Mouse (Mus musculus) midbrain, postnatal 0 days (tissue): ENCODE measurements around the gene C130026I21Rik. TPM values are rescaled to one million over a fixed set of nuclear protein-coding genes. Genes with fewer than 3 reads are reported as not detected.
"Not testable (repeated sequence)": the region's sequence is repeated elsewhere in the genome, so short reads cannot be mapped to it uniquely, and the experiment has no call there.

Experiments used
- ATAC-seq: fragments of 200-750 bp; cut with Nextera tagmentation; 2 replicates; pipeline ENCODE4 v1.8.0; 2017; ENCODE audit warnings: moderate number of reproducible peaks, mild to moderate bottlenecking, moderate TSS enrichment, moderate library complexity; ENCODE audit not compliant: low FRiP score
- DNase-seq: peaks from one replicate; pipeline ENCODE4 v3.0.0-alpha.2; 2015; ENCODE audit warnings: low spot score
- H3K27ac ChIP-seq: fragments of 300-500 bp; sonication (generic); 2 replicates; pipeline ENCODE4 v1.5.1; 2014; ENCODE audit warnings: low read depth, mild to moderate bottlenecking, low read length, mixed read lengths
- H3K27me3 ChIP-seq: fragments of 300-500 bp; sonication (generic); 2 replicates; pipeline ENCODE4 v1.6.1; 2014; ENCODE audit warnings: low read length, control low read depth, mixed read lengths; ENCODE audit not compliant: insufficient read depth
- H3K36me3 ChIP-seq: fragments of 300-500 bp; sonication (generic); 2 replicates; pipeline ENCODE4 v1.6.1; 2014; ENCODE audit warnings: low read length, control low read depth, mixed read lengths; ENCODE audit not compliant: insufficient read depth
- H3K4me1 ChIP-seq: fragments of 300-500 bp; sonication (generic); 2 replicates; pipeline ENCODE4 v1.6.1; 2014; ENCODE audit warnings: mild to moderate bottlenecking, control low read depth, antibody characterized with exemption, low read length, mixed read lengths; ENCODE audit not compliant: insufficient read depth
- H3K4me2 ChIP-seq: fragments of 300-500 bp; sonication (generic); 2 replicates; pipeline ENCODE4 v1.6.1; 2014; ENCODE audit warnings: low read depth, mild to moderate bottlenecking, low read length, mixed read lengths; ENCODE audit not compliant: poor library complexity, severe bottlenecking
- H3K4me3 ChIP-seq: fragments of 300-500 bp; sonication (generic); 2 replicates; pipeline ENCODE4 v1.5.1; 2014; ENCODE audit warnings: low read depth, mild to moderate bottlenecking, low read length, moderate library complexity
- H3K9ac ChIP-seq: fragments of 300-500 bp; sonication (generic); replicated peaks from 2 replicates; pipeline ENCODE4 v1.6.1; 2014; ENCODE audit warnings: mild to moderate bottlenecking, low read length, moderate library complexity, mixed read lengths; ENCODE audit not compliant: poor library complexity, severe bottlenecking
- H3K9me3 ChIP-seq: fragments of 300-500 bp; sonication (generic); 2 replicates; pipeline ENCODE4 v1.6.1; 2016; ENCODE audit warnings: low read length, control low read depth
- WGBS: fragments of 180-500 bp; shearing (Covaris S2); extraction: QIAGEN DNeasy Blood & Tissue Kit; methylation state at CpG from one replicate; pipeline ENCODE4 v1.1.7; 2014; 5-methylcytosine and 5-hydroxymethylcytosine counted together
- polyA plus RNA-seq: library from polyadenylated mRNA; unstranded; fragments of >200 nt; fragmentation: Nextera tagmentation; extraction: Ambion mirVana; gene quantifications from 2 replicates; pipeline ENCODE4 v1.2.1, GENCODE M21; 2015
- total RNA-seq: library from RNA; depleted of rRNA; stranded (reverse); fragments of >200 nt; gene quantifications from 2 replicates; pipeline ENCODE4 v1.2.3, GENCODE M21; 2014

Gene C130026I21Rik
- total and polyA plus RNA-seq, 2 experiments from 2014 or later = not detected

DNA sequence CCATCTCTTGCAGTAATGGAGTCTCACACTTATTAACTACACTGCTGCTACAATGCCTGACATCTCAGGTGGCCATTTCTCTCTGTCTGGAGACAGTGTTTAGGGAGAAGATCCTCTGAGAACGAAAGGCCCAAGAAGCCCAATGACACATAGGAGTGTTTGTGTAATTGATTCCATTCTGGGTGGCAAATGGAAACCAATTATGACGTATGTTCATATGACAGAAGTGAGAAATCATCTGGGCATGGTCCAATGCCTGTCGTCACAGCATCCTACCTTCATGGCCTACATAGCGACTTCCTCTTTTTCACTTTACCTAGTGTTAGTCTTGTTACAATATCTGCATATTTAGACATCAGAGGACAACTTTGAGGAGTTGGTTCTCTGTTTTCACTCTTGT is 168.6 kb downstream of the C130026I21Rik start:
- not testable (repeated sequence) for H3K27ac ChIP-seq
- WGBS = 83% methylated on average over 4 of the region's 4 CpGs

DNA sequence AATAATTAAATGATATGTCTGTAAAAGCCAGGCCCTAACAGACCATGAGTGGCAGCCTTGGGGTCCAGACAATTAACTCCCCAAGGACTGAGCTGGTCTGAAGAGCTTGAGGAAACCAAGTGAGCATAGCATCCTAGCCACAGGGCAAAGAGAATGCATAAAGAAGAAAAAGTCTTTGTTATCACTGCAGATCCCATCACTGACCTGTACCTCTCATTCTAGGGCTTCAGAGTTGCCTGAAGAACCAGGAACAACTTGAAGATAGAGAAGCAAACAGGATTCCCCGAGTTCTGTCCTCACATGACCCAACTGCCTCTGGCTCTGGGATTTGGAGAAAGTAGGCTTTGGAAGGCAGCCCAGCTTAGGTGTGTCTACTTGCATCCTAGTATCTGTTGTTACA is 170.5 kb downstream of the C130026I21Rik start, which contains the start of gene Gm10553:
Gene Gm10553 (plus strand): TSS at position 301 of the 400 bp plus-strand sequence.
- not testable (repeated sequence) for H3K9ac ChIP-seq, H3K27me3 ChIP-seq, ATAC-seq, DNase-seq, H3K36me3 ChIP-seq, H3K27ac ChIP-seq, H3K4me3 ChIP-seq, H3K9me3 ChIP-seq, H3K4me2 ChIP-seq, H3K4me1 ChIP-seq
- WGBS = 50% methylated on average over 1 of the region's 1 CpGs

More for the DNA sequence above, 168.6 kb downstream of the C130026I21Rik start:
- not testable (repeated sequence) for ATAC-seq, H3K36me3 ChIP-seq, H3K27me3 ChIP-seq, H3K4me3 ChIP-seq, DNase-seq, H3K9ac ChIP-seq, H3K4me2 ChIP-seq, H3K4me1 ChIP-seq, H3K9me3 ChIP-seq

DNA sequence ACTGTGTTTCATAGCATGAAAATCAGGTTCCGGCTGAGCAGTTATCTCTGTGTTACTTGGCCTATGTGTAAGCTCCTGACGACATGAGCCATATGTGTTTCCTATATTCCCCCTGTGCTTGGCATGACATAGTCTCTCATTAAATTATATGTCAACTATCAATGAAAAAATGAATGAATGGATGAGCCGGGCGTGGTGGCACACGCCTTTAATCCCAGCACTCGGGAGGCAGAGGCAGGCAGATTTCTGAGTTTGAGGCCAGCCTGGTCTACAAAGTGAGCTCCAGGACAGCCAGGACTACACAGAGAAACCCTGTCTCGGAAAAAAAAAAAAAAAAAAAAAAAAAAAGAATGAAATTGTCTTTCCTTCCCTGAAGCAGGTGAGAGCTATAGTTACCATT is 171.3 kb downstream of the C130026I21Rik start:
- not testable (repeated sequence) for H3K27me3 ChIP-seq, H3K9me3 ChIP-seq, H3K9ac ChIP-seq, ATAC-seq, H3K27ac ChIP-seq, H3K4me3 ChIP-seq, DNase-seq, H3K4me1 ChIP-seq, H3K4me2 ChIP-seq, H3K36me3 ChIP-seq
- 83% methylated on average over 5 of the region's 7 CpGs for WGBS

DNA sequence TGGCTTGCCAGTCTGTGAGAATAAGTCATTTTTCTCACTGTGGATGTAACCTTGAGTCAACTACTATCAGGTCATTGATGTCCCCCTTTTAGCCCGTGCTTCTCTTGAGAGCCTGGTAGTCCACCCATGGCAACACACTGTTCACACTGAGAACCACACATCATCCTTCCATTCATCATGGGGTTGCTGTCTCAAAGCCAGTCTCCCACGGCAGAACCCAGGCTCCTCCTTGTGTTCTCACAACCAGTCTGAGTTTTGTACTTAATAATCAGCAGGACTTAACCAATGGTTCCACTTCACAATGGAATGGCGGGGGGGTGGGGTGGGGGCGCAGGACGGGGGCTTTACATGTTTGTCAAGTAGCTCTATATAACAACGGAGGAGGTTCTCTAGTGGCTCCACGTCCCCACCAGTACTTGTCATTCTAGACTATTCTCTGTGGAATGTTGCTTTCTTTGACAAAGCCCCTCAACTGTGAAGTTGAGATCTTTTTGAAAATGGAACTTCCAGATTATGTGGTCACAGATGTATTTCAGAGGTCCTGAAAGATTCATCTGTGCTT is 177.3 kb downstream of the C130026I21Rik start:
- H3K27me3 ChIP-seq, H3K4me1 ChIP-seq, H3K27ac ChIP-seq, H3K9me3 ChIP-seq, DNase-seq, ATAC-seq, H3K9ac ChIP-seq, H3K4me3 ChIP-seq, H3K36me3 ChIP-seq, H3K4me2 ChIP-seq: not testable (repeated sequence)
- 81% methylated on average over 6 of the region's 7 CpGs for WGBS

DNA sequence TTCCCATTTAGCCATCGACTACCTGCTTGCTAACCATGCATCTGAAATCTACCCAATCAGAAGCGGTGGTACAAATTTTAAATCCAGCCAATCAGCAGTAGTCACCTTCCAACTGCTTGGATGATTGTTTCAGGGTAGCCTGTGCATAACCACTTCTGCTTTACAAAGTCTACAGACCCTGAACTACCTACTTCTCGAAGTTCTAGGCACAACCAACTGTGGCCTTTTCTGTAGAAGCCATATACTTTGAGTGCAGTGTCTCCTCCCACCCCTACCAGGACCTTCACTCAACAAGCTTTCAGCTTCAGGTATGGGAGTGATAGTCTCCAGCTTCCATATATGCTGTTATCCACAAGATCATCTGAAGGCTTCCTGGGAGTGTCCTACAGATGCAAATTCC is 178.2 kb downstream of the C130026I21Rik start:
- H3K36me3 ChIP-seq = not testable (repeated sequence)

DNA sequence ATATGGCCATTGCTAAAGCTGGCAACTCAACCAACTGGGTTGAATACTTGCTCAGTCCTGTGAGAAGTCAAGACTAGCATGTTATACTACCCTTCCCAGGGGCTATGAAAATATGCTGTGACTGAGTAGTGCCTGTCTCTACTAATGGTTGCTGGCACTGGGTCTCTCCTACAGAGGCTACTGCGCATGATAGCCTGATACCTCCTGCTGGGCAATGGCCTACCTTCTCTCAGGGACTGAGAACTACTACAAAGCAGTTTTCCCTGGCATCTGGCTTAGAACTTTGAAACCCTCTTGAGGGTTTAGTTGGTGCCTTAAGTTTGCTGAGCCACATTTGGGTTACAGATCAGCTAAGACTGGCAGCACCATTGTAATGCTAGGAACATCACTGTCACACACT is 184.2 kb downstream of the C130026I21Rik start:
- H3K4me3 ChIP-seq, H3K4me1 ChIP-seq, H3K27me3 ChIP-seq, H3K9ac ChIP-seq, H3K9me3 ChIP-seq, H3K36me3 ChIP-seq, DNase-seq, H3K27ac ChIP-seq, H3K4me2 ChIP-seq, ATAC-seq: not testable (repeated sequence)
- 50% methylated on average over 1 of the region's 1 CpGs for WGBS

More for the DNA sequence above, 178.2 kb downstream of the C130026I21Rik start:
- ATAC-seq, H3K27ac ChIP-seq, H3K4me2 ChIP-seq, H3K4me3 ChIP-seq, H3K4me1 ChIP-seq, H3K9me3 ChIP-seq, DNase-seq, H3K27me3 ChIP-seq, H3K9ac ChIP-seq: not testable (repeated sequence)
- WGBS = 35% methylated on average over 1 of the region's 3 CpGs

DNA sequence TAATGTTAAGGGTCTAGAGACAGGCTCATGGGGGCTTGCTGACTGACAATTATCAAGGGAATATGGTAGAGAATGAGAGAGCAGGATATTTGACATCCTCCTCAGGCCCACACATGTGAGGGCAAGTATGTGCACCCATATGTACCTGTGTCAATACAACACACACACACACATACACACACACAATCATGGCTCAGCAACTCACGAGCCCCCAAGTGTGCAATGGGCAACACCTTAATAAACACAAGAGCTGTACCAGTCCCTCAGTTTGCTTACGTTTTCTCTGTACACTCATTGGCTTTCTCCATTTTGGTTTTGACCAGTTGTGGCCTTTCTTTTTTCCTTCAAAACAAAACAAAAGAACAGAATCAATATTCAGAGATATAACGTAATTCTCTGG is 185.6 kb downstream of the C130026I21Rik start:
- WGBS = 72% methylated on average over 3 of the region's 3 CpGs
- H3K4me3 ChIP-seq, H3K27ac ChIP-seq, H3K4me2 ChIP-seq, ATAC-seq, H3K9ac ChIP-seq, H3K4me1 ChIP-seq, DNase-seq, H3K27me3 ChIP-seq, H3K9me3 ChIP-seq, H3K36me3 ChIP-seq: not testable (repeated sequence)

DNA sequence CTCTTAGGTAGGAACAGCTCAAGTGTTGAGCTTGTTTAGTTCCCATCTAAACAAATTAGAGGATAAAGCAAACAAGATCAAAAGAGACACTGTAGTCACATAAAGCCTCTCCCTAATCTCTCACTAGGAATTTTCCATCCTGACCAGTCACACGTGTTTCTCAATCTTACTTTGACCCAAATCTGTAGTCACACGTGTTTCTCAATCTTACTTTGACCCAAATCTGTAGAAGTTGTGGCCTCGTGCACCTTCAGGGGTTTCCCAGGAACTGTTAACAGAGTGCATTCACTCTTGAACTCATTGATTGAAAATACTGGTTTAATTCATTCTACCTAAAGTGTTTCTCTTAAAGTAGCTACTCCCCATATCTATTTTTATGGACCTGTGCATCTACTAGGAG is 197.3 kb downstream of the C130026I21Rik start:
- ATAC-seq, H3K27me3 ChIP-seq, H3K9ac ChIP-seq, H3K4me1 ChIP-seq, H3K4me2 ChIP-seq, H3K4me3 ChIP-seq, H3K27ac ChIP-seq, H3K9me3 ChIP-seq, DNase-seq, H3K36me3 ChIP-seq: not testable (repeated sequence)
- 68% methylated on average over 3 of the region's 3 CpGs for WGBS

DNA sequence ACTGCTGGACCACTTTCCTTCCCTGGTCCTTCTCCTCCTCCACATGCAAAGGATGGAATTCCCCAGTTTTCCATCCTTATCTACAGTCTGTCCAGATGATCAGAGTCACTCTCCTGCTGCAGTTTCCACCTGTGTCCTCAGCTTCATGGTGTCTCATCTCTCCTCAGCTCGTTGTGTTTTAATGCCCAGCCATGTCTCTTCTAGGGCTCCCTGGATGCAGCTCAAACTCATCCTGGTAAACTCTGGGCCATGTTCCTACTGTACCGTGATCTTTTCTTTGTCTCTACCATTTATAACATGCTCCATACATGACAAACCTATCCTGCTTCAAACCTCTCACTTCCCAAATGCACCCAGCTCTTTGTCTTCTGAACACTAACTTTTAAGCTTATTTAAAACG is 198.7 kb downstream of the C130026I21Rik start:
- ATAC-seq, H3K27ac ChIP-seq: not testable (repeated sequence)
- WGBS = 67% methylated on average over 3 of the region's 3 CpGs

More for the DNA sequence above, 198.7 kb downstream of the C130026I21Rik start:
- not testable (repeated sequence) for H3K9ac ChIP-seq, H3K9me3 ChIP-seq, H3K27me3 ChIP-seq, H3K4me3 ChIP-seq, H3K36me3 ChIP-seq, H3K4me2 ChIP-seq, H3K4me1 ChIP-seq, DNase-seq
